Mouse (Mus musculus) liver, postnatal 0 days (tissue): ENCODE results near the gene Rxfp3.

Experiments used
- CTCF ChIP-seq: sonication (generic); IDR thresholded peaks from 2 replicates; pipeline ENCODE4 v1.5.1; 2016; ENCODE audit warnings: antibody characterized with exemption, low read depth
- EP300 ChIP-seq: IDR thresholded peaks from 2 replicates; pipeline ENCODE4 v1.6.1; 2016; ENCODE audit warnings: antibody characterized with exemption, low read depth, mild to moderate bottlenecking

GRCm38 (mm10) chr15:10991566-10991965 is 46.2 kb downstream of the Rxfp3 start:
- TF ChIP-seq CTCF: peak; percentile 29; the same call in 1 of the 2 replicates
- no peak for TF ChIP-seq EP300
